Mouse (Mus musculus): Measurements from ENCODE around the gene Tmprss11a.

Tmprss11a gene

GRCm38 (mm10) chr5:86468890-86469289, at the start of gene Tmprss11a:
TSS of gene Tmprss11a (minus strand) at chr5:86468990.
- DNase-seq (ENCODE audit: low read depth, low spot score), result no peak

GRCm38 (mm10) chr5:86518500-86518899, 49.7 kb upstream of the Tmprss11a start, which contains the start of gene Tmprss11g:
TSS of gene Tmprss11g (minus strand) at chr5:86518600.
- no peak for DNase-seq (ENCODE audit: low read depth, low spot score)

GRCm38 (mm10) chr5:86511538-86511937, 42.7 kb upstream of the Tmprss11a start:
- DNase-seq (ENCODE audit: low read depth, low spot score), result no peak

DNA sequence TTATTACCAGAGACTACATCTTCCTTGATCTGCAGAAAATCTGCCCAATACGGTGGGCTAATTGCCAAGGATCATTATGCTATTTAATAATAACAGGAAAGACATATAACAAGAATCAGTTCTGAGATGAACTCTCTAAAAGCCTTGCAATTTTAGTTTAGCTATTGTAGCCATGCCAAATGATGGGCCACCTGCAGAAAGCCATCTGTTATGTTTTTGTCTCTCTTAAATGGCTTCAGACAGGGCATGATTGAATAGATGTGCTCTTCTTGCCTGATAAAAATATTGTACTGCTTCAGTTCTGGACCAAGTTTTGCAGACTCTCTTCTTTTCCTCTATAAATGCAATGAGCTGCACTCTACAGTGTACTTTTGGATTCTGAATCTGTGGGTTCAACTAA, 24.7 kb upstream of the Tmprss11a start:
- no peak for DNase-seq (ENCODE audit: low read depth, low spot score)

- DNase-seq (ENCODE audit: low read depth, low spot score), result no peak
Measured at GRCm38 (mm10) chr5:86482562-86482961, 13.8 kb upstream of the Tmprss11a start.

DNA sequence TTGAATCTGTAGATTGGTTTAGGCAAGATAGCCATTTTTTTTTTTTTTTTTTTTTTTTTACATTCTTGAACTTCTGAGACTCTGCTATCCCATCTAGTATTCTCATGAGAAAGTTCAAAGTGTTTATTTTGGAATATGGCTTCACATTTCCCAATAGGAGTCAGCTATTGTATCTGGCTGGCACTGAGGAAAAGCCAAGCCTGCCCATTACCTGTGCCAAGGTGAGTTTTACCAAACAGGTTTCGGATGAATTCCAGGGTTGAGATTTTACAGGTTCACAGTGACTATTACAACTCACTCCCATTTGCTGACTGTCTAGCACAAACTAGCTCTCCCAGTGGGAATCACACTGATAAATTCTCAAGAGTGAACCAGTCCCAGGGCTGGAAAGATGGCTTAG, 13.2 kb upstream of the Tmprss11a start:
- DNase-seq (ENCODE audit: low read depth, low spot score), result no peak

DNA sequence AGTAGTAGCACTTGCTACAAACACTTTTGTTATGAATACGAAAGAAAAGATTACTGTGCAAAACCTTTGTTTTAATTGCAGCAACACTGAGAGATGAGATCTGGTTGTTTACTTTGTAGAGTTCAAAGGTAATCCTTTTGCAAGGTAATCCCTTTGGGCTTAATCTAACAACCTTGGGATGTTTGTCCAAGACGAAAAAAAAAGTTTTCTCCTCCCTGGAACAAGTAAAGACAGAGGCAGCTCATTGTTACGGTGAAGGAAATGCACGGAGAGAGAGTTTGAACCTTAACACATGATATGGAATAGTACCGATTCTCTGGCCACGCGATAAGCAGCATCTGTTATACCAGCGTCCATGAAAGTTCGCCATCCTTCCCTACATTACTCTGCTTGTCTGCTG, 5.1 kb upstream of the Tmprss11a start:
- DNase-seq (ENCODE audit: low read depth, low spot score), result no peak

GRCm38 (mm10) chr5:86439306-86439705, 29.5 kb downstream of the Tmprss11a start:
- DNase-seq (ENCODE audit: low read depth, low spot score), result no peak

DNA sequence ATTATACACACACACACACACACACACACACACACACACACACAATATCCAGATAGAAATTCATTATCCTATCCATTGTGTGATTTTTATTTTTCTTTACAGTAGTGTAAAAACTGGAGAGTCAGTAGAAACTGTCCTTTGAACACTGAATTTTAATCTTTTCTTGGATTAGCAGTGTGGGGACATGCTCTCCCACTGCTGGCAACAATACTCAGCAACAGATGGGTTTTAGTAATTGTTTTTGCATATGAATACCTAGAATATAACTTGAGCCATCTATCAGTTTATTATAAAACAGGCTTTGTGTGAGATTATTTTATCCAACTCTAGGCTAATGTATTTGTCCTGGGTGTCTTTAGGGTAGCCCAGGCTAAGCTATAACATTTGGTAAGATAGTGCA, 30.2 kb downstream of the Tmprss11a start:
- DNase-seq (ENCODE audit: low read depth, low spot score), result no peak

GRCm38 (mm10) chr5:86432697-86433096, 36.1 kb downstream of the Tmprss11a start:
- no peak for DNase-seq (ENCODE audit: low read depth, low spot score)

DNA sequence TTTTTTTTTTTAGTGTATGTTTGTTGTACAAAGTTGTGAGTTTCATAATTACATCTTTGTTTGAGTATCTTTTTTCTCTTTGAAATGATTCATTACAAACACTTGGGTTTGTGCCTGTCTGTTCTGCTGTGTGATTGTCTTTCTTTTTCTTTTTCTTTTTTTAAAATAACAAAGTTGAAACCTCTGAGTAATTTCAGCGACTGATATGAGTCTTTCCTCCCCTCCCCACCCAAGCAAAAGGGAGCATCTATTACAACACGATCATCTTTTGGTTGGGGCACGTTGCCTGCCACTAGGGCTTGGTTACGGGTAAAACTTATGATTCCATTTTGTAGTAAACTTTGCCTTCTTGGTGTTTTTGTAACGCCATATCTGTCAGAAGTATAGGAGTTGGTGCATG, 37.7 kb downstream of the Tmprss11a start:
- DNase-seq (ENCODE audit: low read depth, low spot score), result no peak

GRCm38 (mm10) chr5:86421323-86422028, 47.3 kb downstream of the Tmprss11a start:
- no peak for DNase-seq (ENCODE audit: low read depth, low spot score)

GRCm38 (mm10) chr5:86419494-86419893, 49.3 kb downstream of the Tmprss11a start:
- DNase-seq (ENCODE audit: low read depth, low spot score), result no peak

- no peak for DNase-seq (ENCODE audit: low read depth, low spot score)
Measured at GRCm38 (mm10) chr5:86414280-86414679, 54.5 kb downstream of the Tmprss11a start.

- DNase-seq (ENCODE audit: low read depth, low spot score), result no peak
Measured at GRCm38 (mm10) chr5:86410815-86411214, 58.0 kb downstream of the Tmprss11a start.

GRCm38 (mm10) chr5:86407941-86408340, 60.8 kb downstream of the Tmprss11a start:
- no peak for DNase-seq (ENCODE audit: low read depth, low spot score)

- no peak for DNase-seq (ENCODE audit: low read depth, low spot score)
Measured at GRCm38 (mm10) chr5:86407191-86407590, 61.6 kb downstream of the Tmprss11a start.

DNA sequence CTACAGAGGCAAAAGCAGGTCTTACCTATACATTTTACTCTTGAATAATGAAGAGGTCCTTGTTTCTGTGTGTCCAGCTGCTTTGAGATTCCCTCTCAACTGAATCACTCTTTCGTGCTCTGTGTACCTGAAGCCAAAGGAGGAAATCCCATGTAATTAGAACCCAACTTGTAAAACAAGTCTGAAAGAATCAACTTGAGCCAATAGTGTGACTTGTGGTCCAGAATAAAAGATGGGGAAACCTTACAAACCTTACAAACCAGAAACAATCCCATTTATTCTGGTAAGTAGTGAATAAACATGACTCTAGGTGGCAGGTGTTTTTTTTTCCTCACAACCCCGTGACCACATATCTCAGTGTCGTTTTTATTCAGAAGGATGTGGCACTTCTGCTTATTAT, 95.5 kb downstream of the Tmprss11a start, which contains the start of gene Tmprss11d:
Gene Tmprss11d (minus strand): TSS at position 101 of the 400 bp plus-strand sequence.
- no peak for DNase-seq (ENCODE audit: low read depth, low spot score)

Data from retina, postnatal 7 days (tissue).